Mouse (Mus musculus): ENCODE results near the gene Setd4.

The Setd4 gene

GRCm38 (mm10) chr16:93592711-93593110 lies 11.2 kb downstream of the Setd4 start:
- in situ Hi-C loops (cut with MboI, MseI) = no loop called here

DNA sequence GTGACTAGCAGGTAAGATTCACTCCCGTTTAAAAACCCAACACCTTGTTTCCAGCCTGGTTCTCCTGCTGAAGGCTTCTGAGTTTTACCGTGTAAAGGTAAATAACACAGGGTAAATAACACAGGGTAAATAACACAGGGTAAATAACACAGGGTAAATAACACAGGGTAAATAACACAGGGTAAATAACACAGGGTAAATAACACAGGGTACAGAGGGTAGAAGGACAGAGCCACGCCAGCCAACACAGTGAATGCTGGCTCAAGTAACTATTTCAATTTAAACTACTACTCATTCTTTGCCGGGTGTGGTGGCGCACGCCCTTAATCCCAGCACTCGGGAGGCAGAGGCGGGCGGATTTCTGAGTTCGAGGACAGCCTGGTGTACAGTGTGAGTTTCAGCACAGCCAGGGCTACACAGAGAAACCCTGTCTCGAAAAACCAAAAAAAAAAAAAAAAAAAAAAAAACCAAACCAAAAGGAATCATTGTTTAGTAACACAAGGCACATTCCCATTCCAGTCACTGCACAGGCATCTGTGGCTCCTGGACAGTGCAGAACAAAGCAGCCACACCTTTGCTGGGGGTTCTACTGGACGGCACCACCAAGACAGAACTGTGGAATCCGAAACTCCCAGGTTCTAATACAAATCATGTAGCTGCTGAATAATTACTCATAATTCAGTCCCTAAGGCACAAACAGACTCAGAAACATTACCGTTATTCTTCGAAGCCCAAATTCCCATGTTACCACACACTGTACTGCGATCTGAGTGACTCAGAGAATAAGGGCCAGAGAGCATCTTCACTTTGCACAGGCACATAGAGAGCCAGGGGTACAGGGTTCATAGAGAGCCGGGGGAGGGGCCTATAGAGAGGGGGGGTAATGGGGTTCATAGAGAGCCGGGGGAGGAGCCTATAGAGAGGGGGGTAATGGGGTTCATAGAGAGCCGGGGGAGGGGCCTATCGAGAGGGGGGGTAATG lies 12.1 kb downstream of the Setd4 start:
- in situ Hi-C loops (cut with MboI, MseI) = no loop called here

GRCm38 (mm10) chr16:93590915-93591314 lies 12.9 kb downstream of the Setd4 start:
- in situ Hi-C loops (cut with MboI, MseI) = no loop called here

- in situ Hi-C loops (cut with MboI, MseI) = no loop called here
Observed at GRCm38 (mm10) chr16:93588281-93588680, 15.6 kb downstream of the Setd4 start.

- in situ Hi-C loops (cut with MboI, MseI) = no loop called here
Observed at GRCm38 (mm10) chr16:93586382-93586781, 17.5 kb downstream of the Setd4 start.

GRCm38 (mm10) chr16:93585703-93586205 lies 18.1 kb downstream of the Setd4 start:
- in situ Hi-C loops (cut with MboI, MseI) = no loop called here

DNA sequence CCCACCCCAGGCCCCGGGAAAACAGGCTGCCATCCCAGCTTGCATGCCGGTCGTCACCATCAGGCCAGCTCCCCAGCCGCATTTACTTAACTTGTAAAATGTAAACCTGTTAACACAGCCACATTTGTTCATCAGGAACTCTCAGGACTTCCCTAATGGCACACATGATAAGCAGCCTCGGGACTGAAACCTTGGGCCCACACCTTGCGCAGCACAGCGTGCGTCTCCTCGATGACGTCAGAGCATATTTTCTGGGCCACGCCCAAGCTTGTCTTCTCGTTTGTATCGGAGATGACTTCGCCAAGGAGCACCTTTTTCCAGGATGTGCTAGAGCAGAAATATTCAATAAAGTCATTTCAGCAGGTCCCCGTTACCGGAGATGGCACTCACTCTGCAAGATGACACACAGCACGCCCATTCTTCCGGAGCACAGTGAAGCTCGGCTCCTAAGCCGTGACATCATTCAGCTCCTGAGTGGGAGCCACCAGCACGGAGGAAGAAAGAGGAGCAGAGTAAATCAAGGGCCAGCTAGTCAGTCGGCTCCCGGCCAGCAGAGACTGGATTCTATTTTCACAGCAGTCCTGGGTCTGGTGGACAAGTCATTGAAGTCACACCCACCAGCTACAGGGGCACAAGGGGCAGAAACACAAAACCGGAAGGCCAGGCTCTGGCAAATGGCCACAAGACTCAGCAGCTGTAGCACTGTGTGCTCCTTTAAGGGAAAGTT lies 18.7 kb downstream of the Setd4 start:
- in situ Hi-C loops (cut with MboI, MseI) = no loop called here

DNA sequence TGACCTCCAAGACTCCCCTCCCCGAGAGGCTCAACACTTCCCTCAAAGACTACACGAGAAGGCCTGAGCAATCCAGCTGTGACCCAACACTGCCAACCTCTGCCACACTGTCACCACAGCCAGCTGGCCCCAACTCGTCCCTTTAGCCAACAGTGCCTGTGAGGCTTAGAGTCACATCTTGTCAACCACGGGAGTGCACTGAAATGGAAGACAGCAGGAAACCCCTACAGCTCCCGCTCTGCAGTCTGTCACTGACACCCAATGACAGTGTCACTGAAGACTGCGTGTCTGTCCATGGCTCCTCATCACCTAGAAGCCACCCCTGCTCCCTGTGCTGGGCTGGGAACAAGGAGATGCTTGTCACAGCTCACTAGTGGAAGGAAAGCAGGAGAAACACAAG lies 22.7 kb downstream of the Setd4 start:
- in situ Hi-C loops (cut with MboI, MseI) = no loop called here

DNA sequence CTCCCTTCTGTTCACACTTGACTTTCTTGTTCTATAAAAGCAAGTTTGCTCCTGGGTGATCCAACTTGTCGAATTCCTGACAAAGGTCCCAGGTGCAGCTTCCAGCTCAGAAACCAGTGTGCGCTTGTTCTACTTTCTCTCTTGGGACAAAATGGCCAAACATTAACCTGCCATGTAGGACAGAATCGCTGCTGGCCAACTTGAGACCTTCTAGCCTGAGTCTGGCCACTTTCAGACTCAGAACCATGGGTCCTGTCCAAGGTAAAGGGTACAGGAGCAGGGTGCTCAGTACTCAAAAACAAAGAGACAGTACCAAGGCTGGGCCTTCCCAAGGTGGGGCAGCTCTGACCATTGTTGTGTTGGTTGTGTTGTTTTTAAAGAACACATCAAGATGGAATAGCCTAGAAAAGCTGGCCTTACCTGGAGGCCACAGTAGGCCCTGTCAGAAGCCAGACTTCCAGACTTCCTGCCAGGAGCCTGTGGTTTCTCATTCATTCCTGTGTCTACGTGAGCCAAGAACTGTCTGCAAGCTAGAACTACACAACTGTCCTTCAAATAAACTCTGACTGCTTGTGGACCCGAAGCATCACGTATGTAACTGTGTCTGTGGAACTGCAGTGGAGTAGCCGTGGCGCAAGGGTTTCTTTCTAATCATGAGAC lies 25.4 kb downstream of the Setd4 start:
- in situ Hi-C loops (cut with MboI, MseI) = loop anchor here (10.0 kb wide), 1 partner anchor 124 kb away; no protein-coding TSS in a partner anchor

DNA sequence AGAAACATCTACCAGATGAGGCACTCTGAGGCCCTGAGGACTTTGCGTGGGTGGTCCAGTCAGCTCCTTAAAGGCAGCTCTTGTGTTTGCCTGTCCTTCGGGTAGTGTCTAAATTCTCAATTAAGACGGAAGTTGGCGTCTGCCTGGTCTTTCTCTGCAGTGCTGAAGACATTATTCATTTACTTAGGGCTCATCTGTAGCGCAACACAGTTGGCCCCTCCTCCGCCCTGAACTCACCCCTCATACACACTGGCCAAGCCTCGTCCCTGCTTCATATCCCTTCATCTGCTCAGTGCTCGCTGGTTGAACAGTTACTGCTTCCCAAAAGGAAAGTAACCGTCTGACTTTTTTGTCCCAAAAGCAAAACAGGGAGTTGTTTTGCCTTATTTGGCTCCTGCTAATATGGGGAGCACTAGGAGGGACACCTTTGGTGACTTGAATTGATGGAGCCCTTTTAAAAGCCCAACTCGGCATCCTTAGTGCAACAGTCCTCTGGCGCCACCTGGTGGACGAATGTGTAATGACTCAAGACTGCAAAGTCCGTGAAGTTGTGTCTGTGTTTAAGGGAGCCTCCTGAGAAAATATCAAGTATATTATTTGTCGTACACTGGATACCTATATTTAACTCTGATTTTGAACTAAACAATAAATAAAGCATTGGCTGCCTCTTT lies 27.3 kb downstream of the Setd4 start:
- in situ Hi-C loops (cut with MboI, MseI) = loop anchor here (10.0 kb wide), 1 partner anchor 122 kb away; no protein-coding TSS in a partner anchor

DNA sequence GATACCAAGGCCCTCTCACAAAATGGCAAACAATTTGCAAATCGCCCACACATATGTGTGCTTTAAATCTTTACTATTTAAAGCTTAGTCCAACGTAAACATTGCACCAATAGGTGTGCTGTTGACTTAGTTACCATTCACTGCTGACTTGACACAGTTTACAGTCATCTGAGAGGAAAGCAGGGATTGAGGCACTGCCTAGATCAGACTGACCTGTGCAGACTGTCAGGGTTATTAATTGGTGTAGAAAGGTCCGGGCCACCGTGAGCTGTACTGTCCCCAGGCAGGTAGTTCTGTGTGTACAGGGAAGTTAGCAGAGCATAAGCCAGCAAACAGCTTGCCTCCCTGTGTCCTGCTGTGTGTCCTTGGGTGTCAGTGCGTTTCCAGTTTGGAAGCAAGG lies 28.3 kb downstream of the Setd4 start:
- in situ Hi-C loops (cut with MboI, MseI) = loop anchor here (10.0 kb wide), 1 partner anchor 121 kb away; no protein-coding TSS in a partner anchor

DNA sequence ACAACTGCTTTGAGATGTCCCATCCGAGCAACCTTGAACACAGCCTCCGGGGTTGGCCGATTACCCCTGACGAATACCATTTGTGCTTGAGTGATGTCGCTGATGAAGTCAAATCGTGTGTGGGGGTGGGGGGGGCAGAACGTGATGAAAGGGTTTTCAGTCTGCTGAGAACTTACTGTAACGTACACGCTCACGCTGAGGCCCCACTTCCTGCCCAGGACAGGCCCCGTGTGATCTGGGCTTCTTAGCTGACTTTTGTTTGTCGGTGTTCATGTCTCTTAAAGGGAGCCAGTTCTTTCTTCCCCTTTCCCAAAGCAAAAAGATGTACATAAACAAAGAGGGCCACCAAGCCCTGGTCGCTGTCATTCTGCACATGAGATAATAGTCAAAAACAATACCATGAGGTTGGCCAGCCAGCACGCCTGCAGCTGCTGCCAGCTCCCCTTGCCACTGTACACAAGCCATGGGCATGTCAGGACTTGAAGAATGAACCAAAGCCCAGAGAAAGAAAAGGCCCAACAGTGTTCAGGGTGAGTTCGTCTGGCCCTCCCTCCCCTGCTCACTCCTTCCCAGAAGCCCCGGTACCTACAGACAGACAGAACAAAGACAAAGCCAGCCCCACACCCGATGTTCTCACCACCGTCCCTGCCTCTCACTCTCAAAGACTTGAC lies 29.2 kb downstream of the Setd4 start:
- in situ Hi-C loops (cut with MboI, MseI) = loop anchor here (10.0 kb wide), 1 partner anchor 120 kb away; no protein-coding TSS in a partner anchor

DNA sequence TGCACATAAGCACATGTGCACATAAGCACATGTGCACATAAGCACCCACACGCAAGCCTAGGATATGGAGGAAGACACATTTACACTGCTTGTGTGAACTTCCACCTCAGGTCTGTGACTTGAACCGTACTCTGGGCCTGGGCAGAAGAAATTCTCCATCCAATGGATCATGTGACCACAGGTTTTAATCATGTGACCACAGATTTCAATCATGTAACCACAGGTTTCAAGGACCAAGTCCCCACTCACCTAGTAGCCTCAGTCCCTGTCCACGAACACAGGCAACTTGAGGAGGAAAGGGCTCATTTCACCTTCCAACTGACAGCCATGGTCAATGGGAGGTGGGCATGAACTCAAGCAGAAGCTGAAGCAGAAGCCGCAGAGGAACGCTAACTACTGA lies 30.4 kb downstream of the Setd4 start:
- in situ Hi-C loops (cut with MboI, MseI) = loop anchor here (10.0 kb wide), 1 partner anchor 119 kb away; no protein-coding TSS in a partner anchor

DNA sequence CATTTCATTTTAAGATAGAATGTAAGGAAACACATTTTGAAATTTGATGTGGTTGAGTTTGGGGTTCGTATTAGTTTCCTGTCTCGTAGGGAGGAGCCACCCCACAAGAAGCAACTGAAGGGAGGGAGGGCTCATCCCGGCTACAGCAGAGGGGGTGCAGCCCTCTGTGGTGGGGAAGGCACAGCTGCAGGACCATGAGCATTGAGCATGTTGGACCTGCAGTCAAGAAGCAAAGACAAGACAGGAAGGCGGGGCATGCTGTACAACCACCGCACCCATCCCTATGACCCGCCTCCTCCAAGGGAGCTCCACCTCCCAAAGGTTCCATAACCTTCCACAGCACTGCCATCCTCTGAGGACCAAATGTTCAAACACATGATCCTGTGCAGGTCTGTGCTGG lies 31.5 kb downstream of the Setd4 start:
- in situ Hi-C loops (cut with MboI, MseI) = loop anchor here (10.0 kb wide), 1 partner anchor 118 kb away; no protein-coding TSS in a partner anchor

- in situ Hi-C loops (cut with MboI, MseI) = no loop called here
Observed at GRCm38 (mm10) chr16:93558499-93558898, 45.4 kb downstream of the Setd4 start.

- in situ Hi-C loops (cut with MboI, MseI) = no loop called here
Observed at GRCm38 (mm10) chr16:93557646-93558045, 46.2 kb downstream of the Setd4 start.

- in situ Hi-C loops (cut with MboI, MseI) = loop anchor here (5.0 kb wide), 1 partner anchor 81 kb away; no protein-coding TSS in a partner anchor
Observed at GRCm38 (mm10) chr16:93552686-93553513, 51.0 kb downstream of the Setd4 start.

- in situ Hi-C loops (cut with MboI, MseI) = no loop called here
Observed at GRCm38 (mm10) chr16:93549287-93549686, 54.6 kb downstream of the Setd4 start.

DNA sequence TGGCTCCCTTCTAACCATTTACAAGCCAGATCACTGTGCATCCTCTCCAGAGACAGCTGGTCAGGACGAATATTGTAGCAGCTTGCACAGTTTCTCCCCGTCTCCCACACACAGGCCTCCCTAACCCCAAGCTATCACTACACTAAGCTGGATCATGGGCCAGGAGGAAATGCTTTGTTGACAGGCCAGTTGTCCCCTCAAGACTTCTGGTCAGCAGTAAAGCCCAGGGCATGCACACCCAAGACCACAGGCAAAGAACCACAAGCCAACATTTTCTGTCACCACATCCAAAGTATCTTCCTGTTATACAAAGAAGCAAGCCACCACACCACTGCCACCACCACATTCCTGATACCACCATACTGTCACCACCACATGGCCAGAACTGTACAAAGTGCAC lies 55.8 kb downstream of the Setd4 start:
- in situ Hi-C loops (cut with MboI, MseI) = no loop called here

All from T-helper 1 cell (primary cell).